Mouse (Mus musculus) hematopoietic stem cell, adult 5-6 weeks (primary cell): ENCODE data around the gene Ceacam1. TPM values are rescaled to one million over a fixed set of nuclear protein-coding genes. Genes with fewer than 3 reads are reported as not detected.
"Not testable (repeated sequence)": the region's sequence is repeated elsewhere in the genome, so short reads cannot be mapped to it uniquely, and the experiment has no call there.

ENCODE experiments used
- ATAC-seq, 2 experiments: fragments of 125-278 bp in 1 of 2; replicated peaks in 1 of 2; 2 replicates each; pipeline ENCODE4 v1.8.0; 2016 to 2017; ENCODE audit warnings: inconsistent platforms in 2 of 2, mild to moderate bottlenecking in 2 of 2, moderate number of reproducible peaks in 2 of 2, low read depth in 1 of 2, moderate TSS enrichment in 1 of 2; ENCODE audit not compliant: low FRiP score in 2 of 2, poor library complexity in 2 of 2, severe bottlenecking in 2 of 2, insufficient read depth in 1 of 2, low TSS enrichment in 1 of 2
- total RNA-seq: library from RNA; stranded (forward); fragments of 172-1452, 232-1000 nt; gene quantifications from 2 replicates; pipeline ENCODE4 v1.2.3, GENCODE M21; 2017

Ceacam1 gene
- total RNA-seq, 1 experiment from 2014 or later: 9.5 TPM

DNA sequence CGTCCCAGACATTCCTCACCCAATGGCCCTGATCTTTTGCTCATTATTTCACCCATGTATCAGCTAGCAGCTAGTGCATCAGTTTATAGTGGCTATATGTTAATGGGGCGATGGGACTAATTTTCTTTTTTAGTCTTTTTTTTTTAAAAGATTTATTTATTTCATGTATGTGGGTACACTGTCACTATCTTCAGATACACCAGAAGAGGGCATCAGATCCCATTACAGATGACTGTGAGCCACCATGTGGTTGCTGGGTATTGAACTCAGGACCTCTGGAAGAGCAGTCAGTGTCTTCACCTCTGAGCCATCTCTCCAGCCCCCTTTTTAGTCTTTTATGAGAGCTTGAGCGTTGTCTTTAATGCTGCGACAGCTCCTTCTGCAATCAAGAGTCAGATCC lies 51.0 kb downstream of the Ceacam1 start:
- ATAC-seq: not testable (repeated sequence)

DNA sequence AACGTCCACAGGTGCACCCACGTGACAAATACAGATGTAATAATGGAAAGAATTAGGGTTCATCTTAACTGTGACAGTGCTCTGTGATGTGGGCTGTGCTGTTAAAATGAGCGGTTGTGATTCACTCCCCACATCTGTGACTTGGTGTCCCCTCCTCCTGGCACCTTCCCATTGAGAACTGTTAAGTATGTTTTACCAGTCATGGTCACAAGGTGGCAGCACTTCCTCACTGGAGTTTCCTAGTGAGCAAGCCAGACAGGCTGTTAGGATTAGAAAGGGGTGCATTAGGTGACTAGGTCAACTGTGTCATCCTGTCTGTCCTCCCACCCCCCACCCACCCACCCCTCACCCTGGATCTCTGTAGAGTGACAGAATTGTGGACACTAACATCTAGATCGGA lies 53.0 kb downstream of the Ceacam1 start:
- ATAC-seq: peak; percentile 27 to 73; a peak in 3 of 4 replicates

DNA sequence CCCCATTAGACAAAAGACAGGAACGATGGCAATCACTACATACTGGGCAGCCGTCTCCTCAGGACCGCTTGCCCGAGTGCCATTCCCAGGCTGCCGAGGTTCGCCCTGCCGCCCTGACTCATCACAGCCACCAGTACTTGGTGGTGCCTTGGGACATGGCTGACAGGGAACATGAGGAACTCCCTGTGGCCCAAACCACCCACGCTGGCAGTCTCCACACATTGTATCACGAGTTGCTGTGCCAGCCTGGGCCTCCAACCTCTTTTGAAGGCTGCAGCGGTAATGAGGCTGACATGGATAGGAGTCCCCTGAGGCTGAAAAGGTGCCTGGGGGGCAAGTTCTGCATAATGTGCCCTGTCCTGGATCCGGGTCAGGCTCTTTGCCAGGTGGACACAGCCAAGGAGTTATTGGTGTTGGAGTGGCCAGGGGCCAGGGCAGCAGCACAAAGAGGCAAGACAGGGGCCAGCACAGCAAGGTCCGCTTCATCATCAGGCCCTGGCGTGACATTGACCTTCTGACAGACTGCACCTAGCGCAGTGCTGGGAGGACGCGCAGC lies 55.0 kb downstream of the Ceacam1 start:
- no peak for ATAC-seq

DNA sequence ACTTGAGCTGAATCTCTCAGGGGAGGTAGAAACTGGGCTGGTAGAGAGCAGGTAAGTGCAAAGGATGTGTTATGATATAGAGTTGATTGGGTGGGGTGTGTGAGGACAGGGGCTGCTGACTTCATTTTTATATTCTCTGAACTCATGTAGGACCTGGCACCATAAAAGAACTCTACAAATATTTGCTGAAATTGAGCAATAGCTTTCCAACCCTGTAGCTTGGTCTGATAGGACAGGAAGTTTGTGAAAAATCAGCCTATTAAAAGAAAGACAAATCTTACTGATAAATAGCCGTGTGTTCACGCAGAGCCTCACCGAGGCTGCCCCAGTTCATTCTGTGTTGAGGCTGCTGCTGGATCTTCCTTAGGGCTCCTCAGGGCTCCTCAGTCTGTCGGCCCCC lies 57.5 kb downstream of the Ceacam1 start:
- ATAC-seq: no peak

DNA sequence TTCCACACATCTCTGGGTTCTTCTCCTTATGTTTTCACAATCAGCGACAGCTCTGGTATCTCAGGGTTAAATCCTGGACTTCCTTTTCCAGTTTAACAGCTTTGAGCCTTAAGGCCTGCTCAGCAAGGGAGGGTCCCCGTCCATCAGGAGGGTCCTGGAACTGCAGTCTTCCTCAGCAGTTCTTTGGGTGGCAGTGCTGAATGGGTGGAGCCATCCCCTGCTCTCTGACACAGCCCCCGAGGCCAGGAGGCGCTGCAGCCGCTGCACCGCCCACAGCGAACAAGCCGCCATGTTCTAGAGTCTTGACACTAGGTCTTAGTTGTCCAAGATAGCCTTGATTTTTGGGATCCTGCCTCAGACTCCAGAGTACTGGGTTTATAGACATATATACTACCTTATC lies 57.9 kb downstream of the Ceacam1 start:
- no peak for ATAC-seq

GRCm38 (mm10) chr7:25417597-25417996 lies 59.8 kb downstream of the Ceacam1 start:
- 0 out of 4 replicates have a peak, but pooled peaks of 1 of the 2 experiments have one; percentile 29 for ATAC-seq

- ATAC-seq: no peak
Measured at GRCm38 (mm10) chr7:25412833-25413441, 64.5 kb downstream of the Ceacam1 start, which contains the start of gene Cxcl17. Gene Cxcl17 (minus strand): TSS chr7:25412886.

DNA sequence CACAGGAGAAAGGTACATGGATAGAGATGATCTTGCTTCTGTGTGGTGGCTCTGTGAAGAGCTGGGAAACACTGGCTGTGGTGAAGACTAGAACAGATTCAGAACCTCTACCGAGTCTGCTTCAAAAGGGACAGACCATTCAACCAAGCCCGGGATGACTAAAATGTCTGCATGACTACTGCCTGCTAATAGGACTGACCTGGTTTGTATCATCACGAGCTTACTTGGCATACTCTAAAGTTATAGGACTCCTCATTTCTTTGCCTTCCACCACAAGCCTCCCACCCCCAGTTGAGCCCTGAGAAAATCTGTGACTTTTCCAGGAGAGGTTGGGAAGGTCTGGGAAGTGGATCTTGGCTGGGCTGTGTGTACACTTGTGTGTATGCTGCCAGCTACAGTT lies 65.5 kb downstream of the Ceacam1 start:
- no peak for ATAC-seq

Other genes with a start within 250 kb of the Ceacam1 start
- 47.0 and 66.5 TPM in 2 replicates for gene Gsk3a, start 239.8 kb downstream of the Ceacam1 start, total RNA-seq
- 14.1 and 17.3 TPM in 2 replicates for gene Erf, start 226.8 kb downstream of the Ceacam1 start, total RNA-seq
- gene Cic, start 209.9 kb downstream of the Ceacam1 start, total RNA-seq: 39.1 and 39.4 TPM in 2 replicates
- gene Pafah1b3, start 179.6 kb downstream of the Ceacam1 start, total RNA-seq: 20.8 and 37.0 TPM in 2 replicates
- not detected in 2 replicates for gene Prr19, start 176.2 kb downstream of the Ceacam1 start, total RNA-seq
- not detected in 2 replicates for gene Tmem145, start 171.5 kb downstream of the Ceacam1 start, total RNA-seq
- 4.8 and 5.3 TPM in 2 replicates for gene Megf8, start 160.4 kb downstream of the Ceacam1 start, total RNA-seq
- not detected in 2 replicates for gene Cnfn, start 107.9 kb downstream of the Ceacam1 start, total RNA-seq
- 13.6 and 18.7 TPM in 2 replicates for gene Lipe, start 78.9 kb downstream of the Ceacam1 start, total RNA-seq
- gene Cxcl17, start 64.7 kb downstream of the Ceacam1 start, total RNA-seq: not detected in 2 replicates
- gene Ceacam2, start 62.3 kb upstream of the Ceacam1 start, total RNA-seq: not detected in 2 replicates
- not detected in 2 replicates for gene Erich4, start 138.3 kb upstream of the Ceacam1 start, total RNA-seq
- gene Dmac2, start 141.8 kb upstream of the Ceacam1 start, total RNA-seq: 33.7 and 50.9 TPM in 2 replicates
- gene B3gnt8, start 149.1 kb upstream of the Ceacam1 start, total RNA-seq: 1.8 and 4.7 TPM in 2 replicates
- 33.2 and 61.3 TPM in 2 replicates for gene Bckdha, start 181.4 kb upstream of the Ceacam1 start, total RNA-seq
- 32.5 and 48.8 TPM in 2 replicates for gene Exosc5, start 181.6 kb upstream of the Ceacam1 start, total RNA-seq
- gene Tmem91, start 197.6 kb upstream of the Ceacam1 start, total RNA-seq: 2.3 TPM in 1 of 2 replicates, not detected in the other
- gene B9d2, start 203.2 kb upstream of the Ceacam1 start, total RNA-seq: 46.3 and 70.6 TPM in 2 replicates
- gene Tgfb1, start 209.4 kb upstream of the Ceacam1 start, total RNA-seq: 46.0 and 50.7 TPM in 2 replicates
- 16.7 and 18.9 TPM in 2 replicates for gene Ccdc97, start 241.5 kb upstream of the Ceacam1 start, total RNA-seq